Mouse (Mus musculus): ENCODE measurements around the gene Tas2r119. TPM values are rescaled to one million over a fixed set of nuclear protein-coding genes. Genes with fewer than 3 reads are reported as not detected.
"Not testable (repeated sequence)": the region's sequence is repeated elsewhere in the genome, so short reads cannot be mapped to it uniquely, and the experiment has no call there.

The Tas2r119 gene
- polyA plus RNA-seq, 1 experiment from 2014 or later, result not detected

DNA sequence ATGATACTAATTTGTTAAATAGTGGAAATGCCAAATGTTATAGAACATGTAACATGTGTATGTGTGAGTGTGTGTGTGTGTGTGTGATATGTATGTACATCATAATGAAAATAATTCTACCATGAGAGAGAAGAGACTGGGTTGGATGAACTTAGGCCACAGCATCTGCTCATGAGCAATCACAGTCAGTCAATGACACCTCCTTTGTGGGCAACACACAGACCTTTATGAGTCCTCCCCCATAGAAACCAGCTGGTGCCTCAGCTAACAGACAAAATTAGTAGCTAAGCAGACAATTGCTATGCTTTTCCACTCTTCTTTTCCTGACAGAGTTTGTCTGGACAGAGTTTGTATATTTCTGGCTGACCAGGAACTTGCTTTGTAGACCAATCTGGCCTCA lies 7.9 kb downstream of the Tas2r119 start:
- DNase-seq (ENCODE audit: low spot score), result no peak
- Histone ChIP-seq H3K27ac (no peak overlapping the region), H3K4me1 (no peaks in the 10 kb centered on the region), H3K9me3 (no peaks in the 10 kb centered on the region), H3K27me3 (ENCODE audit: insufficient read depth, poor library complexity, severe bottlenecking) (no peaks in the 10 kb centered on the region), H3K4me3 (no peak overlapping the region), H3K36me3 (no peaks in the 10 kb centered on the region)

DNA sequence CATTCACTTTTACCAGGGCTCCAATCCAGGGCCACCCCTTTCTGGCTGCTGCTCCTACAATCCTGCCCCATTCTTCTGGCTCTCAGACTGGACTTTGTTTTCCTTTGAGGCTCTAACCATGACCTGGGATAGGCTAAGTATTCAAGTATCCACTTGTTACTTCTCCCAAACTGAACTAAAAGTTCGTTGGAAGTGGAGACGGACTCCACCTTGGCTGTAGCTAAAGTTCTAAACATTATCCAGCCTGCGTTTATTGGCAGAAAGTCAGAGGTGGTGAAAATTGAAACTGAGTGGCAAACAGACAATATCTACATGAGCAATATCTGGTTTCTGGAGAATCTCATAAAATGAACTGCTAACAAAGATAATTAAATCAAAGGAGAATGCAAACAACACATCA lies 12.8 kb downstream of the Tas2r119 start:
- H3K4me1 ChIP-seq, result no peaks in the 10 kb centered on the region
- DNase-seq (ENCODE audit: low spot score), result no peak
- no peaks in the 10 kb centered on the region for H3K9me3 ChIP-seq
- no peaks in the 10 kb centered on the region for H3K36me3 ChIP-seq
- H3K4me3 ChIP-seq, result no peak overlapping the region
- H3K27ac ChIP-seq, result no peak overlapping the region
- 88% methylated on average over 3 of the region's 3 CpGs for WGBS
- H3K27me3 ChIP-seq (ENCODE audit: insufficient read depth, poor library complexity, severe bottlenecking), result no peaks in the 10 kb centered on the region

DNA sequence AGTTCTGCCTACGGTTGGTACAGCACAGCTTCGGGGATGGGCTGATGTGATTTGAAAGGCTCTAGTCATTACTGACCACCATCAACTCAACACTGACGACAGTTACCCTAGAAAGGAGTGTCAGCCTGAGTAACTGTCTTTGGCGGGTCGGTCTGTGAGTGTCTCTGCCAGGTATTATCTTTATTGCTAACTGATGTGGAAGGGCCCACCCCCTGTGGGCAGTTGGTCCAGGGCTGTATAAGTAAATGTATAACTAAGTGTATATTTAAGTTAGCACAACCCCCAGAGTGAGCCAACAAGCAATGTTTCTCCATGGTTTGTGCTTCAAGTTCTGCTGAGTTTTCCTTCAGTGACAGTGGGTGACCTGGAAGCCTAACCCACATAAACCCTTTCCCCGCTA lies 13.3 kb downstream of the Tas2r119 start:
- Histone ChIP-seq H3K4me1 (no peaks in the 10 kb centered on the region), H3K36me3 (no peaks in the 10 kb centered on the region), H3K9me3 (no peaks in the 10 kb centered on the region), H3K4me3 (no peak overlapping the region), H3K27ac (no peak overlapping the region), H3K27me3 (ENCODE audit: insufficient read depth, poor library complexity, severe bottlenecking) (no peaks in the 10 kb centered on the region)
- WGBS, result 80% methylated on average over 6 of the region's 6 CpGs
- no peak for DNase-seq (ENCODE audit: low spot score)

DNA sequence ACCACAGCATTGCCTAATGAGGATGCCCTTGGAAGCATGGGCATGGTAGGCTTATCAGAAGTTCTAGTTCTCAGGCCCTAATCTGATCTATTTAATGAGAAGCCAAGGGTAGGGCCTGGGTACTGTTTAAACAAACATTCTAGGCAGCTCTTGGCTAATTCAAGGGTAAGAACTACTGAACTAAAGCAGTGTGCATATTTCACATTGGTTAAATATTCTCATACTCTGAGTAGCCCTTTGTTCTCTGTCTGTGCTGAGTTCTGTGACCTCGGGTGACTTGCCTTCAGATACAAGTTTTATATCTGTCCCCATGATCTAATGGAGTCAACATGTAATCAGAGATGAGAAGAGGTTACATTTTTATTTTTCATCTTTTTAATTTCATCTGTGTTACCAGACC lies 15.9 kb downstream of the Tas2r119 start:
- Histone ChIP-seq H3K4me1 (peaks cover 1% of the 10 kb centered on the region; the same call in 1 of the 2 replicates), H3K27ac (no peak overlapping the region), H3K36me3 (no peaks in the 10 kb centered on the region), H3K27me3 (ENCODE audit: insufficient read depth, poor library complexity, severe bottlenecking) (no peaks in the 10 kb centered on the region), H3K9me3 (no peaks in the 10 kb centered on the region), H3K4me3 (no peak overlapping the region)
- DNase-seq (ENCODE audit: low spot score), result no peak
- 75% methylated on average over 1 of the region's 1 CpGs for WGBS

DNA sequence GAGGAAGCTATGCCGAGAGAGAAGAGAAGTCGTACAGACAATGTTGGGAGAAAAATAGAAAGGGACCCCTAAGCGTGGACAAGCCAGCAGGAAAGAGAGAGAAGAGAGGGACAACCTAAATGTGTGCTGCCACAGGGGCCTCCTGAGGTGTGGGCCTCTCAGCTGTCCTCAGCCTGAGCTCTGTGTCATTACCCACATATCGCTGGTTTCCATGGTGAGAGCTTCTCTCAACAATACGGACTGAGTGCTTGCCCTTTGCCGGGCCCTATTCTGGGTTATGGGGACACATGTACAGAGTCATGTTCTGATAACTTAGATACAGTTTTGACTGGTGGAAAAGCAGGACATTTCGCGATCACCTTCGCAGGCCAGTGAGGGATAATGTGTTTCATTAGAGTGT lies 21.0 kb downstream of the Tas2r119 start:
- DNase-seq (ENCODE audit: low spot score), result peak; percentile 77
- no peak overlapping the region for H3K27ac ChIP-seq
- H3K36me3 ChIP-seq, result no peaks in the 10 kb centered on the region
- 75% methylated on average over 9 of the region's 9 CpGs for WGBS
- no peaks in the 10 kb centered on the region for H3K27me3 ChIP-seq (ENCODE audit: insufficient read depth, poor library complexity, severe bottlenecking)
- H3K9me3 ChIP-seq, result no peaks in the 10 kb centered on the region
- peaks cover 5% of the 10 kb centered on the region; the same call in 1 of the 2 replicates for H3K4me1 ChIP-seq
- no peak overlapping the region for H3K4me3 ChIP-seq

DNA sequence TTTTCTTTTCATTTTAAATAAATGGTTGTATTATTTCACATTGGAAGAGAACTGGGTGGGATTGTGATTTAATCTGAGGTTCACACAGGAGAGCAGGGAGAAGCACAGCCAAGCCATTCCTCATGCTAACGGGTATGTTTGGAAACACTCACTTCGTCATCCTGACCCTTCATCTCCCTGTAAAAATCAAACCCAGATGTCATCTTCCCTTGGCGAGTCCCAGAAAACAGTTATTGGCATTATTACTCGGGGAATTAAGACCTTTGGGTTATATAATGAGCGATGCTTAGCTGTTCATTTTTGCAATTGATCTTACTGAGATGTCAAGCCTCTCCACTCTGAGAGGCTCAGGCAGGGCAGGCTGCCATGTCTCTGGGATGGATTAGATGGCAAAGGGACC lies 21.5 kb downstream of the Tas2r119 start:
- Histone ChIP-seq H3K4me1 (peaks cover 5% of the 10 kb centered on the region; the same call in 1 of the 2 replicates), H3K36me3 (no peaks in the 10 kb centered on the region), H3K9me3 (no peaks in the 10 kb centered on the region), H3K27ac (no peak overlapping the region), H3K27me3 (ENCODE audit: insufficient read depth, poor library complexity, severe bottlenecking) (no peaks in the 10 kb centered on the region), H3K4me3 (no peak overlapping the region)
- DNase-seq (ENCODE audit: low spot score), result no peak
- WGBS, result 80% methylated on average over 5 of the region's 5 CpGs

DNA sequence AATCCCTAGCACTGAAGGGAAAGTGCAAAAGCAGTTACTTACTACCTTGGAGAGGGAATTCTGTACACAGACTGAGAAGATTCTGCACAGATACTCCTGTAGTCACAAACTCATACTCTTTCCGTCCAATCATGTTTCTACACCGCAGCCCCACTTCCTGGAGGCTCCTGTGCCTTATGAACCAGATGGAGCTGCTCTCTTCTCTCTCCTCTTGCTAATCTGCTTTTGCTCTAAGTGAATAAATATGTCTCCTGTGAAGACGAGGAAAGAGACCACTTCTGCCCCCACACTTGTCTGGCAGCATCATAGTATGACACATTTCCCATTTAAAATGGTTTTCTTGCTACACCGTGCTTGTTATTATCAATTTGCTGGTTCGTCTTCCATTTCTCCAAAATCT lies 26.2 kb downstream of the Tas2r119 start:
- DNase-seq (ENCODE audit: low spot score), result no peak
- H3K9me3 ChIP-seq, result no peaks in the 10 kb centered on the region
- 79% methylated on average over 5 of the region's 5 CpGs for WGBS
- no peaks in the 10 kb centered on the region for H3K36me3 ChIP-seq
- no peak overlapping the region for H3K27ac ChIP-seq
- peaks cover under 1% of the 10 kb centered on the region; the same call in 1 of the 2 replicates for H3K4me1 ChIP-seq
- H3K27me3 ChIP-seq (ENCODE audit: insufficient read depth, poor library complexity, severe bottlenecking), result no peaks in the 10 kb centered on the region
- no peak overlapping the region for H3K4me3 ChIP-seq

DNA sequence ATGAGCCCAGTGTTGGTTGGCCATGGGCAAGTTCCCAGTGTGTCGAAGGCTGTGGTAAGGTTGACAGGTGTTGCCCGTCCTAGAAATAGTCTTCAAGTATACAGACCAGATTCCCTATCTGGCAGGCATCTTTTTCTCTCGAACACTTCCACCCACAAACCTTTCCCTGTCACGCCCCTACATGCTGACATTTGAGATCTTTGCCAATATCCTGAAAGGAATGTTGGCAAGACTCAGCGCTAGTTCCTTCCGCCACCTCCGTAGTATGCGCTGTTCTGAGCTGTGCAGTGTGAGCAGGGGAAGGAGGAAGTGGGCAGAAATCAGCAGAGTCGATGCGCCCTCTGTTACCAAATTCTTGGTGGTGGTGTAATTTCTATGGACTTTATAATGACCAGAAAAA lies 27.8 kb downstream of the Tas2r119 start:
- Histone ChIP-seq H3K27ac (no peak overlapping the region), H3K36me3 (no peaks in the 10 kb centered on the region), H3K27me3 (ENCODE audit: insufficient read depth, poor library complexity, severe bottlenecking) (no peaks in the 10 kb centered on the region), H3K9me3 (no peaks in the 10 kb centered on the region), H3K4me1 (no peaks in the 10 kb centered on the region), H3K4me3 (no peak overlapping the region)
- 87% methylated on average over 10 of the region's 10 CpGs for WGBS
- no peak for DNase-seq (ENCODE audit: low spot score)

DNA sequence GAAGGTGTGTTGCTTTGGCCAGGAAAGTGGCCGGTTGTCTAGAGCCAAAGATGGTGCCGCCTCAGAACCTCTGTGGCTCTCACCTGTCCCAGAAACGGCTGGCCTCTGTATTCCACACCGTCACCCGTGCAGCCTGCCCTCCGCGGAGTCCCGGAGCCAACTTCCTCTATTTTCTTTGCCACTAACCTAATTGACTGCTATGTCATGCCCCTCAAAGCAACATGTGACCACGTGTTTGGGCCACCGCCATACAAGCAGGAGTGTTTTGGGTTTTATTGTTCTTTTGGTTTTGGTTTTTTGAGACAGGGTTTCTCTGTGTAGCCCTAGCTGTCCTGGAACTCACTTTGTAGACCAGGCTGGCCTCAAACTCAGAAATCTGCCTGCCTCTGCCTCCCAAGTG lies 37.6 kb downstream of the Tas2r119 start:
- H3K36me3 ChIP-seq; H3K27me3 ChIP-seq (ENCODE audit: insufficient read depth, poor library complexity, severe bottlenecking); DNase-seq (ENCODE audit: low spot score); H3K27ac ChIP-seq; H3K4me3 ChIP-seq; H3K9me3 ChIP-seq; H3K4me1 ChIP-seq: not testable (repeated sequence)
- WGBS, result 92% methylated on average over 10 of the region's 10 CpGs

DNA sequence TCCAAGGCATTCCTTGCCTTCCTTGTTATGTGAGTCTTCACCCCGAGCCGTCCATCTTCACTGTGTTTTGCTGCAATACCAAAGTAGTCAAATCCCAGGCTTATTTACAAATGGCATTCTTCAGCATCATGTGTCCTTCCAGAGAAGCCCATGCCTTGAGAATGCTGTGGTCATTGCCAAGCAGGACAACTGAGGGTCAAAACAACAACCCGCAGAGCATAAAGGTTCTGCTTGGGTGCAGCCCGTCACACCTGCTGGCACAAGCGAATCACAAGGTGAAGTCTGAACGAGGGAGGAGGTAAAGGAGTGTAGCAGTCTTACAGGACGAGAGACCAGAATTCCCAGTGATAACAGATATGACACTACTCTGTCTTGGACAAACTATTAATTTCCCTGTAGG lies 45.9 kb downstream of the Tas2r119 start:
- no peaks in the 10 kb centered on the region for H3K9me3 ChIP-seq
- no peak overlapping the region for H3K27ac ChIP-seq
- WGBS, result 88% methylated on average over 7 of the region's 7 CpGs
- H3K4me3 ChIP-seq, result no peak overlapping the region
- no peaks in the 10 kb centered on the region for H3K27me3 ChIP-seq (ENCODE audit: insufficient read depth, poor library complexity, severe bottlenecking)
- no peaks in the 10 kb centered on the region for H3K4me1 ChIP-seq
- no peaks in the 10 kb centered on the region for H3K36me3 ChIP-seq
- DNase-seq (ENCODE audit: low spot score), result no peak

DNA sequence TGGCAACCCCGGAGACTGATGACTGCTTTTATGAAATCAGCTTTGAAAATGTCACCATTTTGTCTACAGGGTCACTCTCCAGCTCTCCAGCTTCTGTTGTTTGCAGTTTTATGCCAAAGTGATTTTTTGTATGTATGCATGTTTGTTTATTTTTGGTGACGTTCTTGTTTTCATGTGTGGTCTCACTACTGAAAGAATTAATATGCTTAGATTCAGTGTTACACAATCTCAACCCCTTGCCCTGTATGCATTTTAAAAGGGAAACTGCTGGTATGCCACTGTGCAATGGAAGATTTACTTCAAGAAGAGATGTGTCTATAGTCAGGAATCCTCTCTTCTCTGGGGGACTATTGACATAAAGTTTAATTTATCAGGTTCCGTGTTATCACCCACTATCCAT lies 48.3 kb downstream of the Tas2r119 start:
- Histone ChIP-seq H3K9me3 (no peaks in the 10 kb centered on the region), H3K4me3 (no peak overlapping the region), H3K27me3 (ENCODE audit: insufficient read depth, poor library complexity, severe bottlenecking) (no peaks in the 10 kb centered on the region), H3K27ac (no peak overlapping the region), H3K4me1 (no peaks in the 10 kb centered on the region), H3K36me3 (no peaks in the 10 kb centered on the region)
- 85% methylated on average over 3 of the region's 3 CpGs for WGBS
- no peak for DNase-seq (ENCODE audit: low spot score)

DNA sequence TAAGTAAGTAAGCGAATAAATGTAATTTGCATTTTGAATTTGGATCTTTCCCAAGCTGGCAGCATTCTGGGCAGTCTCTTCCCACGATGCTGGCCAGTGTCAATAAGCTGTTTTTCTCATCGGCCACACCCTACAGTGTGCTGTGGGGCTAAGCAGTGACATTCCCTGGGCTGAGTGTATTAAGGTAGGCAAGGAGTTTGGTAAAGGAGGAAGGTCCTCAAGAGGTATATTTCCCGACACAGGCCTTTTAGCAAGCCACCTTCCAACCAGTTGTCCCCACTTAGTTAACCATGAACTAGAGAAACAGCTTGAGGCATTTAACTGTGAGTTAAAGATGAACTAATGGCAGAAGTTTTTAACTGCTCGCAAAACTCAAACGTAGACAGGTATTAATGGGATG lies 49.3 kb downstream of the Tas2r119 start:
- H3K27ac ChIP-seq, result no peak overlapping the region
- H3K36me3 ChIP-seq, result no peaks in the 10 kb centered on the region
- DNase-seq (ENCODE audit: low spot score), result no peak
- WGBS, result 85% methylated on average over 6 of the region's 6 CpGs
- no peaks in the 10 kb centered on the region for H3K27me3 ChIP-seq (ENCODE audit: insufficient read depth, poor library complexity, severe bottlenecking)
- H3K4me3 ChIP-seq, result no peak overlapping the region
- no peaks in the 10 kb centered on the region for H3K9me3 ChIP-seq
- no peaks in the 10 kb centered on the region for H3K4me1 ChIP-seq

DNA sequence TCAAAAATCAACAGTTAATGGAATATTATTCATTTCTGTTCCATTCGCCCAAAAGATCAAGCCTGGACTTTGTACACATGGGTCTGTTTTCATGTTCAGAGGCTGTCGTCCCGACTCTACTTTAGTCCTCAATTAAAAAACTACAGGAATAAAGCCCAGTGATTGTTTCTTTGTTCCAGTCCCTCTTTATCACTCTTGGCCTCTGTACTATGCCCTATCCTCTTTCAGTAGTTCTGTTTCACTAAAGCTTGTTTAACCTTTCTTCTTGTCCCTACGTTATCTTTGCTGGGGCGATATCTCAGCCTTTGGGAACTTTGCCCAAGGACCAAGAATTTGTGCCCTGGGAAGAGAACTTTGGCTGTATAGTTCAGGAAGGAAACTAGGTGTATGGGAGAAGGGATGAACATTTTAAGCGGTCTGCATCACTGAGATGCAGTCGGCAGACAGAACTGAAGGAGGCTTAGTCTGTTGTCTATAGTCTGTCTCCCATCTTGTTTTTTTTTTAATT lies 49.9 kb downstream of the Tas2r119 start:
- 78% methylated on average over 7 of the region's 7 CpGs for WGBS
- Histone ChIP-seq H3K36me3 (no peaks in the 10 kb centered on the region), H3K9me3 (no peaks in the 10 kb centered on the region), H3K27ac (no peak overlapping the region), H3K4me1 (no peaks in the 10 kb centered on the region), H3K27me3 (ENCODE audit: insufficient read depth, poor library complexity, severe bottlenecking) (no peaks in the 10 kb centered on the region), H3K4me3 (no peak overlapping the region)
- no peak for DNase-seq (ENCODE audit: low spot score)
